Mouse (Mus musculus): Measurements from ENCODE around the gene Gpatch1. TPM values are rescaled to one million over a fixed set of nuclear protein-coding genes. Genes with fewer than 3 reads are reported as not detected.
A peak's percentile ranks its signal among the peaks of the same experiment; 100 is the strongest.
"Not testable (repeated sequence)": the region's sequence is repeated elsewhere in the genome, so short reads cannot be mapped to it uniquely, and the experiment has no call there.

Gene Gpatch1
- polyA plus RNA-seq, 1 experiment from 2014 or later = 20.0 TPM

DNA sequence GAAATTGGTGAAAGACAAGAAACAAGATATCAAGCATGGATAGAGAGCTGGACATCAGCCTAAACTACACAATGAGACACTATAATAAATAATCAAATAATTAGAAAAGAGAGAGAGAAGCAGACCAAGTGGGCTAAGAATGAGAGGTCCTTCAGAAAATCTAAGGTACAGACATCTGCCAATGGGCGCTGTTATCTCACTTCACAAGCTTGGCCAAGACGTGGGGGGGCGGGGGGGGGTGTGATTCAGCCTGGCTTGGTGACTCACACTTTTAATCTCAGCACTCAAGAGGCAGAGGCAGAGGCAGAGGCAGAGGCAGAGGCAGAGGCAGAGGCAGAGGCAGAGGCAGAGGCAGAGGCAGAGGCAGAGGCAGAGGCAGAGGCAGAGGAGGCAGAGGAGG is 981 bp upstream of the Gpatch1 start:
- not testable (repeated sequence) for H3K9ac ChIP-seq; ATAC-seq (ENCODE audit: low FRiP score, low read depth); H3K9me3 ChIP-seq; H3K4me3 ChIP-seq; H3K36me3 ChIP-seq; H3K27ac ChIP-seq; H3K4me2 ChIP-seq (replicated peaks); H3K27me3 ChIP-seq (replicated peaks)
- peaks cover 15% of the 10 kb centered on the region for H3K4me1 ChIP-seq
- 74% methylated on average over 3 of the region's 3 CpGs for WGBS

DNA sequence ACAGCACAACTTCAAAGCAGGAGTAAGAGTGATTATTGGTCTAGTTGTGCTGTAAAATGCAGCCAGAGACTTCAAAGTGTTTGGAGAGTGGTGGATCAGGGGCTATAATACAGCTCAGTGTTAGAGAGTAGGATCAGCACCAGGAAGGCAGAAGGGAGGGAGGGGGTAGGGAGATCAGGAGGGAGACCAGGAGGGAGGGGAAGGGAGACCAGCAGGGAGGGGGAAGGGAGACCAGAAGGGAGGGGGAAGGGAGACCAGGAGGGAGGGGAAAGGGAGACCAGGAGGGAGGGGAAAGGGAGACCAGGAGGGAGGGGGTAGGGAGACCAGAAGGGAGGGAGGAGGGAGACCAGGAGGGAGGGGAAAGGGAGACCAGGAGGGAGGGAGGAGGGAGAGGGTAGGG is 4.1 kb downstream of the Gpatch1 start:
- H3K9ac ChIP-seq = no peak overlapping the region
- H3K4me3 ChIP-seq = no peak overlapping the region
- no peak overlapping the region for H3K4me2 ChIP-seq (replicated peaks)
- H3K9me3 ChIP-seq = no peaks in the 10 kb centered on the region
- no peaks in the 10 kb centered on the region for H3K27me3 ChIP-seq (replicated peaks)
- no peak overlapping the region for H3K27ac ChIP-seq
- peaks cover 17% of the 10 kb centered on the region for H3K36me3 ChIP-seq
- peaks cover 9% of the 10 kb centered on the region for H3K4me1 ChIP-seq
- ATAC-seq (ENCODE audit: low FRiP score, low read depth) = no peak

DNA sequence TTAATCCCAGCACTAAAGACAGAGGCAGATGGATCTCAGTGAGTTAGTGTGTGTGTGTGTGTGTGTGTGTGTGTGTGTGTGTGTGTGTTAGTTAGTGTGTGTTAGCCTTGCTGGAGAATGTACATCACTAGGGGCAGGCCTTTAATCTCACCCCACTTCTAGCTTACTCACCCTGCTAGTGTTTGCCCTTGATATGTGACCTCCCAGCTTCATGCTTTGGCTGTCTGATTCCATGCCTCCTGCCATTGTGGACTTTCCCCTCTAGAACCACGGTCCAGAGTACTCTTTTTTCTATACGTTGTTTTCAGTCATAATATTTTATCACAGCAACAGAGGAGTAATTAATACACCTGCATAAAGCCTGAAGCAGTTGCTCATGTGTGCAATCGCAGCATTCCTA is 7.0 kb downstream of the Gpatch1 start:
- Histone ChIP-seq H3K4me3 (no peak overlapping the region), H3K36me3 (peaks cover 46% of the 10 kb centered on the region), H3K4me1 (no peaks in the 10 kb centered on the region), H3K27me3 (replicated peaks) (no peaks in the 10 kb centered on the region), H3K9me3 (no peaks in the 10 kb centered on the region), H3K4me2 (replicated peaks) (no peak overlapping the region), H3K27ac (no peak overlapping the region), H3K9ac (no peak overlapping the region)
- 92% methylated on average over 3 of the region's 3 CpGs for WGBS
- no peak for ATAC-seq (ENCODE audit: low FRiP score, low read depth)

DNA sequence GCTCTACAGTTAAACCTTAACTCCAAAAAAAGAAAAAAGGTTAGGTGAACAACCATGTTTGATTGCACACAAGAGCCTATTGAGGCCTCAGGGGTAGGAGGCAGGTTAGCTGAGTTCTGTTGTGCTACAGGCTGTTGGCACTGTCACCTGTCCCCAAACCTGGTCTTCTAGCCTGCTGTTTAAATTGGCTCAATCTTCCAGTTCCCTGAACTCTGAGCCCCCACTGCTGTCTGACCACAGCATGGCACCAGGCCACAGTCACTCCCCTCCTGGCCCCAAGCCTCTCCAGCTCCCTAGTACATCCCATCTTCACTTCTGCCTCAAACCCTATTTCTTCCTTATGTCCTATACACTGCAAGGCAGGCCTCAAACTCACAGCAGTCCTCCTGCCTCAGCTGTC is 17.4 kb downstream of the Gpatch1 start:
- ATAC-seq (ENCODE audit: low FRiP score, low read depth) = no peak
- Histone ChIP-seq H3K4me1 (no peaks in the 10 kb centered on the region), H3K4me2 (replicated peaks) (no peak overlapping the region), H3K36me3 (peaks cover 79% of the 10 kb centered on the region), H3K27ac (no peak overlapping the region), H3K9me3 (no peaks in the 10 kb centered on the region), H3K27me3 (replicated peaks) (no peaks in the 10 kb centered on the region), H3K4me3 (no peak overlapping the region), H3K9ac (no peak overlapping the region)

DNA sequence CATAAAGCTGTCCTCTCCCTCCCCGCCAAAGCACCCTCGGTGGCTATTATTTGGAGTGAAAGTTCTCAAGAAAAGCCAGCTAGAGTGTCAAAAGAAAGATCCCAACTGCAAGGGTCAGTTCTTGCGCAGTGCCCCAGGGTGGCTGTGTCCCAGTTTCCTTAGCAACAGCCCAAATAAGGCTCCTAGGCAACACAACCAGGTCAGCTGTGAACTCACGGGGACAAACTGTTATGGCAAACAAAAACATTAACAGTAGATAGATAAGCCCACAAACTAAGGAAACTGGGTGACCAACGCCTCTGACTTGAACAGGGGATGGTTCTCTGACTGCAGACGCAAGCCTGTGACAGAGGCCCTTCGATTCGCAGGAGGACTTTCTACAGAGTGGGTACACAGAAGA is 18.6 kb downstream of the Gpatch1 start:
- no peak overlapping the region for H3K4me3 ChIP-seq
- no peak overlapping the region for H3K9ac ChIP-seq
- WGBS = 64% methylated on average over 8 of the region's 8 CpGs
- H3K27ac ChIP-seq = no peak overlapping the region
- no peaks in the 10 kb centered on the region for H3K27me3 ChIP-seq (replicated peaks)
- peaks cover 79% of the 10 kb centered on the region for H3K36me3 ChIP-seq
- H3K4me2 ChIP-seq (replicated peaks) = no peak overlapping the region
- H3K9me3 ChIP-seq = no peaks in the 10 kb centered on the region
- no peaks in the 10 kb centered on the region for H3K4me1 ChIP-seq
- ATAC-seq (ENCODE audit: low FRiP score, low read depth) = no peak

DNA sequence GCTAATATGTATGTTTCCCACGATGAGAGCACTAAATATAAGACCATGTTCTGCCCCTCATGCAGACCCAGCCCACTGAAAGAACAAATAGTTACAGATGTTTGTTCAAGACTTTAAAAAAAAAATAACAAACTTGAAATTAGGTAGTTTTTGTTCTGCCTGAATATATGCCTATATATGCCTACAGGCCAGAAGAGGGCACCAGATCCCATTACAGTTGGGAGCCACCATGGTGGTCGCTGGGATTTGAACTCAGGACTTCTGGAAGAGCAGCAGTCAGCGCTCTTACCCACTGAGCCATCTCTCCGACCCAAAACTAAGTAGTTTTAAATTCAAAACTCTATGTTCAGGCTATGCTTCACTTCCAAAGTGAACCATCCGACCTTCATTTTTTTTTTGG is 20.4 kb downstream of the Gpatch1 start:
- Histone ChIP-seq H3K36me3 (peaks cover 80% of the 10 kb centered on the region), H3K27ac (no peak overlapping the region), H3K4me3 (no peak overlapping the region), H3K9ac (no peak overlapping the region), H3K4me1 (no peaks in the 10 kb centered on the region), H3K27me3 (replicated peaks) (no peaks in the 10 kb centered on the region), H3K9me3 (no peaks in the 10 kb centered on the region), H3K4me2 (replicated peaks) (no peak overlapping the region)
- WGBS = 93% methylated on average over 5 of the region's 5 CpGs
- no peak for ATAC-seq (ENCODE audit: low FRiP score, low read depth)

DNA sequence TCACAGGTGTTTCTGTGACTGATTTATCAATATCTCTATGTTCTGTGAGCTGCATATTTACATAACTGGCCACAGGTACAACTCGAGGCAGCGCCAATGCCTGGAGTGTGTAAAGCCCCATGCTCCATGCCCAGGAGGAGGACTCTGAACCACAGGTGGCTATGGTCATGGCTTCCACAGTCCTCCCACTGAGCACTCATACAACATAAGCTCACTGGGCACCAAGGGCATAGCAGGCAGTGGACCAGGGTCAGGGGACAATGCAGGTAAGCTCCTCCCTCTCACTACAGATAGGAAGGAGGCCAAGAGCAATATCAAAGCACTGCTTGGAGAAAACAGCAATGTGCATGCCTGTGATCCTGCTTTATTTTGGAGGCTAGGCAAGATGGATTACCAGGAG is 22.6 kb downstream of the Gpatch1 start:
- Histone ChIP-seq H3K4me2 (replicated peaks) (no peak overlapping the region), H3K4me1 (no peaks in the 10 kb centered on the region), H3K9me3 (no peaks in the 10 kb centered on the region), H3K27me3 (replicated peaks) (no peaks in the 10 kb centered on the region), H3K27ac (no peak overlapping the region), H3K36me3 (peaks cover 79% of the 10 kb centered on the region), H3K9ac (no peak overlapping the region), H3K4me3 (no peak overlapping the region)
- 95% methylated on average over 2 of the region's 2 CpGs for WGBS
- no peak for ATAC-seq (ENCODE audit: low FRiP score, low read depth)

DNA sequence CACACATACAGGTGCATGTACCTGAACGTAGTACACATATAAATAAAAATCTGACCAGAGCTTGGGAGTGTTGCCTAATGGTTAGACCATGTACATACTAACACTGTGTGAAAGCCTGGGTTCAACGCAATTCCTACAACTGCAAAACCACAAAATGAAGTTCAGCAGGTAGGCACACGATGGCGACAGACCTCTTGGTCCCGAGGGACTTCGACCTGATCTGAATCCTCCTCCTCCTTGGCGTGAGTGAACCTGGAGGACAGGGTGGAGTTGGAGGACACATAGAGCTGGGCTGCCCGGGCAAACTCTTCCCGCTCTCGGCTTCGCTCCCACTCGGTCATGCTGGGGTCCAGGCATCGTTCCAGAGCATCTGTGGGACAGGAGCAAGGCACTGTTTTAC is 24.8 kb downstream of the Gpatch1 start:
- Histone ChIP-seq H3K9ac (no peak overlapping the region), H3K27ac (no peak overlapping the region), H3K4me3 (no peak overlapping the region), H3K36me3 (peaks cover 81% of the 10 kb centered on the region), H3K4me2 (replicated peaks) (no peak overlapping the region), H3K4me1 (no peaks in the 10 kb centered on the region), H3K27me3 (replicated peaks) (no peaks in the 10 kb centered on the region), H3K9me3 (no peaks in the 10 kb centered on the region)
- 89% methylated on average over 13 of the region's 13 CpGs for WGBS
- no peak for ATAC-seq (ENCODE audit: low FRiP score, low read depth)

DNA sequence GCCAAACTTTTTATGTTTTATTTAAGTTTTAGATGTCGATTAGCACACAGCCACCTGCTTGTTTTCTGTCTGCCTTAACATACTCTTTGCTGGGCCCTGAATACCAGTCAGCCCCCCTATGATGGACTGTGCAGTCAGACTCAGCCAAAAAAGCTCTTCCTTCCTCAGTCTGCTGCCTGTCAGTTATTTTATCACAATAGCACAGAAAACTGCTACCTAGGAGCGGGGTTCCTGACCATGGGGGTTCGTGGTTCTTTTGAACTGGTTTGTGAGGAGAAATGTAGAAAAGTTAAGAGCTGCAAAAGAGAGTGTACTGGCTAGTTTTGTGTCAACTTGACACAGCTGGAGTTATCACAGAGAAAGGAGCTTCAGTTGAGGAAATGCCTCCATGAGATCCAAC is 39.3 kb downstream of the Gpatch1 start:
- H3K27me3 ChIP-seq (replicated peaks) = no peaks in the 10 kb centered on the region
- no peak for ATAC-seq (ENCODE audit: low FRiP score, low read depth)
- H3K4me1 ChIP-seq = no peaks in the 10 kb centered on the region
- H3K9ac ChIP-seq = no peak overlapping the region
- no peak overlapping the region for H3K4me3 ChIP-seq
- peaks cover 79% of the 10 kb centered on the region for H3K36me3 ChIP-seq
- 95% methylated on average over 3 of the region's 3 CpGs for WGBS
- no peak overlapping the region for H3K27ac ChIP-seq
- peaks cover 29% of the 10 kb centered on the region for H3K9me3 ChIP-seq
- no peak overlapping the region for H3K4me2 ChIP-seq (replicated peaks)

DNA sequence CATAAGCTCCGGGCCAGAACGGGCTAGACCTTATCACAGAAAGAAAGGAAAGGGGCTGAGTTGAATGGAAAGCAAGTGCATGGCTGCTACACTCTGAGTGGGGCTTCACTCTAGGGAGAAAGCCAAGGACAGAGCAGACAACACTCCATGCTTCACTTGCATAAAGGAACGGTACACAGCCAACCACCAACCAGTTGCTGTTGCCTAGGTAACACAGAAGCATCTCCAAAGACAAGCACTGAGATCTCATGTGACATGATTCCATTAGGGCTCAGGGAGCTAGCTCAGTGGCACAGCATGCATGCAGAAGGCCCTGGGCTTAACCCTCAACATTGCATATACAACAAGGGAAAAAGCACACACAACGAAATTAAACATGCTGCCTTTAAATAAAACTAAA is 40.8 kb downstream of the Gpatch1 start:
- no peak overlapping the region for H3K4me3 ChIP-seq
- no peak overlapping the region for H3K9ac ChIP-seq
- WGBS = 68% methylated on average over 4 of the region's 4 CpGs
- H3K27ac ChIP-seq = no peak overlapping the region
- H3K36me3 ChIP-seq = peaks cover 66% of the 10 kb centered on the region
- no peaks in the 10 kb centered on the region for H3K4me1 ChIP-seq
- peaks cover 30% of the 10 kb centered on the region for H3K9me3 ChIP-seq
- H3K4me2 ChIP-seq (replicated peaks) = no peak overlapping the region
- ATAC-seq (ENCODE audit: low FRiP score, low read depth) = 0 out of 2 replicates have a peak, but pooled peaks have one; percentile 29
- H3K27me3 ChIP-seq (replicated peaks) = no peaks in the 10 kb centered on the region

DNA sequence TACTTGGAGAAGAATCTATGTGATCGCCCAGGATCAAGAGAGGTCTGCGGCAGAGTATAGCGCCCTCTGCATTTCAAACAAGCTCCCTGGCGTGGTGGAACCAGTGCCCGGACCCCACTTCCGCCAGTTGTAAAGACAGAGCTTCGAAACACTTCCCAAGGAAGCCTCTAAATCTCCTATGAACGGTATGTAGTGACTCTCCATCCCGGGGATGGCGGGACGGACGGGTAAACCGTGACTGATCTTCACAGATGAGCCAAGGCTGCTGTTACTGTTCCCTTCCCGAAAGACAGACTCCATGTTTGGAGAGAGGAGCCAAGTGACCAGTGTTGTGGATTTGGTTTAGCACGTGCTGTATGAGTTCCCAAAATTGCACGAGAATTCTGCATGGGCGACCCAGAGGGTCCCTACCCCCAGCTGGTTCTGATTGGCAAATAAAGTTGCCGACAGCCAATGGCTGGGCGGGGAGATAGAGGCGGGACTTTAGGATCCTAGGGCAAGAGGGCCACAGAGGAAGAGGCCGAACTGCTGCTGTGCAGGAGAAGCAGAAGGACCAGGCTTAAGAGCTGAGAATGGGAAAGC is 48.7 kb downstream of the Gpatch1 start:
- H3K9me3 ChIP-seq = peaks cover 7% of the 10 kb centered on the region
- peak overlapping the region; percentile 38 for H3K9ac ChIP-seq
- peaks cover 3% of the 10 kb centered on the region; the same call in 1 of the 2 replicates for H3K36me3 ChIP-seq
- H3K27me3 ChIP-seq (replicated peaks) = no peaks in the 10 kb centered on the region
- H3K4me1 ChIP-seq = no peaks in the 10 kb centered on the region
- H3K4me2 ChIP-seq (replicated peaks) = peak overlapping the region; percentile 66
- ATAC-seq (ENCODE audit: low FRiP score, low read depth) = peak; percentile 79
- H3K4me3 ChIP-seq = peak overlapping the region; percentile 9
- H3K27ac ChIP-seq = no peak overlapping the region
- 11% methylated on average over 21 of the region's 21 CpGs for WGBS

DNA sequence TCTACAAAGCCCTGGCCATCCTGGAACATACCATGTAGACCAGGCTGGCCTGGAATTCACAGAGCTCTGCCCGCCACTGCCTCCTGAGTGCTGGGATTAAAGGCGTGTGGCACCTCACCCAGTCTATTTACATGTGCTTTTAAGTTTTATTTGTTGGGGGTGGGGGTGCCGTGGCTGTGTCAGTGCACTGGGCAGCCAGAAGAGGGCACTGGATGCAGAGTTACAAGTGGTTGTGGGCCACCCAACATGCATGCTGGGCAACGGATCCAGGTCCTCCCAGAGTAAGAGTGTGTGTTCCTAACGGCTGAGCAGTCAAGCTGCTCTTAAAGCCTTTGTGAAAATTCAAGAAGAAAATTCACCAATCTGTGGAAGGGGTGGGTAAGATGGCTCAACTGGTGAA is 50.4 kb downstream of the Gpatch1 start:
- Histone ChIP-seq H3K4me2 (replicated peaks) (no peak overlapping the region), H3K27ac (no peak overlapping the region), H3K4me3 (no peak overlapping the region), H3K9ac (no peak overlapping the region), H3K36me3 (no peaks in the 10 kb centered on the region), H3K9me3 (no peaks in the 10 kb centered on the region), H3K27me3 (replicated peaks) (no peaks in the 10 kb centered on the region), H3K4me1 (no peaks in the 10 kb centered on the region)
- ATAC-seq (ENCODE audit: low FRiP score, low read depth) = no peak
- whole genome bisulfite sequencing = 74% methylated on average over 5 of the region's 5 CpGs

DNA sequence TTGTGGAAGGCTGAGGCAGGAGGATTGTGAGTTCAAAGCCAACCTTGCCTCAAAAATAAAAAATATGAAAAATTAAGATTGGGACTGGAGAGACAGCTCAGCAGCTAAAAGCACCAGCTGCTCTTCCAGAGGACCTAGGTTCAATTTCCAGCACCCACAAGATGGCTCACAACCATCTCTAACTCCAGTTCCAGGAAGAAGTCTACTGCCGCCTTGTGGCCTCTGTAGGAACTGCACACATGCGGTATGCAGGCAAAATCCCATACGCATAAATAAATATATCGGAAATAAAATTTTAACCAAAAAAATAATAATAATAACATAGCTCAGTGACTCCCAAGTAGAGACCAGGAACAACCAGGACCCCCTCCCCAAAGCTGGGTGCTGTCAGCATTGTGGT is 51.6 kb downstream of the Gpatch1 start:
- H3K36me3 ChIP-seq = no peaks in the 10 kb centered on the region
- H3K4me2 ChIP-seq (replicated peaks) = no peak overlapping the region
- H3K4me1 ChIP-seq = no peaks in the 10 kb centered on the region
- H3K4me3 ChIP-seq = no peak overlapping the region
- WGBS = 77% methylated on average over 4 of the region's 4 CpGs
- no peak overlapping the region for H3K27ac ChIP-seq
- ATAC-seq (ENCODE audit: low FRiP score, low read depth) = no peak
- H3K27me3 ChIP-seq (replicated peaks) = no peaks in the 10 kb centered on the region
- H3K9ac ChIP-seq = no peak overlapping the region
- H3K9me3 ChIP-seq = no peaks in the 10 kb centered on the region

Data from neural tube, embryonic 12.5 days (tissue).